Mouse (Mus musculus) hindbrain, embryonic 14.5 days (tissue): Measurements from ENCODE around the gene Sdhd. TPM values are rescaled to one million over a fixed set of nuclear protein-coding genes. Genes with fewer than 3 reads are reported as not detected.

ENCODE experiments used
- ATAC-seq: fragments of 200-750 bp; cut with Nextera tagmentation; 2 replicates; pipeline ENCODE4 v1.8.0; 2017; ENCODE audit warnings: moderate number of reproducible peaks, mild to moderate bottlenecking, moderate TSS enrichment, moderate library complexity; ENCODE audit not compliant: low FRiP score
- DNase-seq: peaks from one replicate; pipeline ENCODE4 v3.0.0-alpha.2; 2015; ENCODE audit warnings: low spot score
- H3K27ac ChIP-seq: fragments of 300-500 bp; sonication (generic); 2 replicates; pipeline ENCODE4 v1.5.1; 2014; ENCODE audit warnings: mild to moderate bottlenecking, moderate library complexity
- H3K27me3 ChIP-seq: fragments of 300-500 bp; sonication (generic); 2 replicates; pipeline ENCODE4 v1.6.1; 2014; ENCODE audit warnings: mild to moderate bottlenecking, low read length, mixed read lengths; ENCODE audit not compliant: control insufficient read depth, insufficient read depth
- H3K36me3 ChIP-seq: fragments of 300-500 bp; sonication (generic); replicated peaks from 2 replicates; pipeline ENCODE4 v1.6.1; 2014; ENCODE audit not compliant: control insufficient read depth, insufficient read depth
- H3K4me1 ChIP-seq: fragments of 300-500 bp; sonication (generic); replicated peaks from 2 replicates; pipeline ENCODE4 v1.6.1; 2014; ENCODE audit warnings: antibody characterized with exemption, low read length, mixed read lengths; ENCODE audit not compliant: control insufficient read depth, insufficient read depth
- H3K4me2 ChIP-seq: fragments of 300-500 bp; sonication (generic); replicated peaks from 2 replicates; pipeline ENCODE4 v1.6.1; 2014; ENCODE audit warnings: mild to moderate bottlenecking, moderate library complexity
- H3K4me3 ChIP-seq: fragments of 300-500 bp; sonication (generic); replicated peaks from 2 replicates; pipeline ENCODE4 v1.5.1; 2014; ENCODE audit warnings: mild to moderate bottlenecking, low read length
- H3K9ac ChIP-seq: fragments of 300-500 bp; sonication (generic); 2 replicates; pipeline ENCODE4 v1.6.1; 2014
- H3K9me3 ChIP-seq: fragments of 300-500 bp; sonication (generic); 2 replicates; pipeline ENCODE4 v1.6.1; 2016; ENCODE audit warnings: low read length; ENCODE audit not compliant: control insufficient read depth
- WGBS: fragments of 180-500 bp; shearing (Covaris S2); extraction: QIAGEN DNeasy Blood & Tissue Kit; methylation state at CpG from one replicate; pipeline ENCODE4 v1.1.7; 2014; 5-methylcytosine and 5-hydroxymethylcytosine counted together
- polyA plus RNA-seq: library from polyadenylated mRNA; unstranded; fragments of >200 nt; fragmentation: Nextera tagmentation; extraction: Ambion mirVana; gene quantifications from 2 replicates; pipeline ENCODE4 v1.2.1, GENCODE M21; 2014

The Sdhd gene
- polyA plus RNA-seq, 1 experiment from 2014 or later, result 279 TPM

DNA sequence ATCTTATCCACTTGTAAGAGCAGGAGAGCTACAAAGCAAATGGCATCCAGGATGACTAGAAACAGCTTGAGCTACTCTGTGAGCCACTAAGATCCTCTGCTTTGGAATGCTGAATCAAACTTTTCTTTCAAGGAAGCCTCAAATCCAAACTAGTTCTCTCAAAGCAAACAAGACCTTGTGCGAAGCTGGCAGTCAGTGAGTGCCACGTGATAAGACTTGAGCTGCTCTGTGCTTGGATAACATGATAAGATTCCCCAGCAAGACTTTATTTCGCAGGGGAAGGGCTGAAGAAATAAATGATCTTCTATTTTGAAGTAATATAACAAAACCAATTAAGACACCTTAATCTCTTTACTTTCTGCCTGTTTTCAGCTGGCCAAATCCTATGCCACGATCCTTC is 37.7 kb downstream of the Sdhd start:
- WGBS, result 84% methylated on average over 4 of the region's 4 CpGs
- no peak overlapping the region for H3K4me2 ChIP-seq
- no peak overlapping the region for H3K9ac ChIP-seq
- H3K4me3 ChIP-seq, result no peak overlapping the region
- no peaks in the 10 kb centered on the region for H3K4me1 ChIP-seq
- DNase-seq (no peak), ATAC-seq (no peak)
- no peaks in the 10 kb centered on the region for H3K36me3 ChIP-seq
- no peaks in the 10 kb centered on the region for H3K9me3 ChIP-seq
- no peaks in the 10 kb centered on the region for H3K27me3 ChIP-seq
- H3K27ac ChIP-seq, result no peak overlapping the region

DNA sequence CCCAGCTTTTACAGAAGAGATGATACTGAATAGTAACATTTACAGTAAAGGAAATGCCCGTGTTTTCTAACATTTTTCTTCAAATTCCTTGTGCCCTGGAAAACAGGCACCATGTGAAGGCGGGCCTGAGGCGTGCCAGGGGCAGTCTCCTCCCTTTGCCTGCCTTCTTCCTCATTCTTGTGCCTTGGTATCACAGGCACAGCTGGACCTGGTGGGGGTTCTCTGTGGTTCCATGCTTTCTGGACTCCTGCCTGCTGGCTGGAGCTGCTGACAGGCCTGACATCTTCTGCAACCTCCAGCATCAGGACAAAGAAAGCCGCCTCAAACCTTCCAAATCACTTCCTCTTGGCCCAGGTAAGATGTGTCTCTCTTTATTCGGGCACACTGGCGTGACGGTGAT is 38.4 kb downstream of the Sdhd start:
- no peak overlapping the region for H3K4me2 ChIP-seq
- 79% methylated on average over 7 of the region's 7 CpGs for WGBS
- no peak overlapping the region for H3K9ac ChIP-seq
- H3K4me3 ChIP-seq, result no peak overlapping the region
- no peak overlapping the region for H3K27ac ChIP-seq
- DNase-seq (no peak), ATAC-seq (no peak)
- no peaks in the 10 kb centered on the region for H3K4me1 ChIP-seq
- H3K27me3 ChIP-seq, result no peaks in the 10 kb centered on the region
- H3K36me3 ChIP-seq, result no peaks in the 10 kb centered on the region
- H3K9me3 ChIP-seq, result no peaks in the 10 kb centered on the region

DNA sequence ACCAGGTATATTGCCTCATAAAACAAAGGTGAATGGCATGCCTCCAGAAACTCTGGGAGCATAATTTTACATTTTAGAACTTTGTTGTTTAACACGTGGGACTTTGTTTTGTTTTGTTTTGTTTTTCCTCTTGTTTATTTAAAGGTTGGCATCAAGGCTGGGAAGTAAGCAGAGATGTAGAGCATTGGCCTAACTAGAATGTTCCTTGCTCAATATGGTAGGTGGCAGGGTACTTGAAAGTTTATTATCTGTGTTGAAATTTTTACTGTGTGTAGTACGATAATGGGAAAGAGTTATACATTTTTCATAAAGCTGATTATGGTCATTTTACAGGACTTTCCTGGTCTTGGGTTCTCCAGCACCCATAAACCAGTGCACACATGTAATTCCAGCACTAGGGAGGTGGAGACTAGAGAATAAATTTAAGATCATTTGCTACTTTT is 41.7 kb downstream of the Sdhd start:
- H3K4me3 ChIP-seq, result no peak overlapping the region
- DNase-seq (no peak), ATAC-seq (no peak)
- H3K9ac ChIP-seq, result no peak overlapping the region
- H3K27ac ChIP-seq, result no peak overlapping the region
- H3K4me1 ChIP-seq, result no peaks in the 10 kb centered on the region
- no peaks in the 10 kb centered on the region for H3K9me3 ChIP-seq
- WGBS, result 86% methylated on average over 2 of the region's 2 CpGs
- no peak overlapping the region for H3K4me2 ChIP-seq
- no peaks in the 10 kb centered on the region for H3K27me3 ChIP-seq
- no peaks in the 10 kb centered on the region for H3K36me3 ChIP-seq

DNA sequence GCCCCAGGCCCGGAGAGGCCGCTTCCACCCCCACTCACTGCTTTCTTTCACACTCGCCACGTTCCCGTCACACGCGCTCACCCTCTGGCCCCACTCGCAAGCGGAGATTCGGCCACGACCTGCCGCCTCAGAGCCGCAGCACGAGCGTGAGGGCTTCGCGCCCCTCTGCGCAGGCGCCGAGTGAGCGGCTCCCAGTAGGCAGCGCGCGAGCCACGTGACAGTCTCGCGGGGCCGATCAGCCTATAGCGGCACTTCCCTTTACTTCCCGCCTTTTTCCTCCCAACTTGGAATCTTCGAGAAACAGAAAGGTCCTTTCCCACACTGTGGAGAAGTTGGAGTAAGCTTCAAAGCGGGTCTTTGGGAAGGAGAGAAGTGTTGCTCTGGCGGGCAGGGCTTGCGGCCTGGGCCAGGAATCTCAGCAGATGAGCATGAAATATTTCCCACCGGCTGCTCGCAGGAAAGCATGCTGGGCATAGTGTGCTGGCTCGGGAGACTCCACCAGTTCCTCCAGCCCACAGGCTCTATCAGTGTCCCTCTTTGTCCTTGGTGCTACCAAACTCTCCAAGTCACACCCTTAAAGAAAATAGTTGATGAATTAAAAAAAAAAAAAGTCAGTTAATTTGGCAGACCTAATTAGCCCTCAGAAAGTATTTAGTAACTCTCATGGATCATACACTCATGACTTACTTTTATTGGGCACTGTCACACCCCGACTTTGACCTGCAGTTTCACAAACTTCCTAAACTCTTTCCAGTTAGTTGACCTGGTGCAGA is 42.3 kb downstream of the Sdhd start, which contains the start of gene Tex12:
TSS of gene Tex12 (minus strand) at position 181 of the 773 bp plus-strand sequence.
- Histone ChIP-seq H3K27me3 (no peaks in the 10 kb centered on the region), H3K36me3 (no peaks in the 10 kb centered on the region), H3K9me3 (no peaks in the 10 kb centered on the region), H3K4me1 (no peaks in the 10 kb centered on the region), H3K4me3 (no peak within 1 kb of the TSS), H3K27ac (no peak within 1 kb of the TSS), H3K4me2 (no peak within 1 kb of the TSS), H3K9ac (no peak within 1 kb of the TSS)
- DNase-seq, result no peak
- ATAC-seq, result no peak
- WGBS, result 88% methylated on average over 38 of the region's 38 CpGs

DNA sequence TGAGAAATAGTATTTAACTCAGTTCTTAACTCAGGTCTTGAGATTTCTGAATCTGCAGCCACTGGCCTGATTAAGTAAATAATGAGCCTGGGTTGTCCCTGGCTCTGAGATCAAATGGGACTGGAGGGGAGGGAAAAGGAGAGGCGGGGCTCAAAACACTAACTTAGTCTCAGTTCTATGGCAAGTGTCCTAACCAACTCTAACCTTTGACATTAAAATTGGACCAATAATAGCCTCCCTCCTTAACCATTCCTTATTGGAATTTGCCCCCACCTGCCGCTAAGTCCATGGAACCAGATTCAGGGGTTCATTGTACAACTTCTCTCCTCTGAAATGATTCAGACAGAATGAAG is 48.5 kb downstream of the Sdhd start, which contains the start of gene Bco2:
TSS of gene Bco2 (minus strand) at position 88 of the 353 bp plus-strand sequence.
- Histone ChIP-seq H3K9ac (peak within 1 kb of the TSS; percentile 20), H3K27me3 (no peaks in the 10 kb centered on the region), H3K4me1 (no peaks in the 10 kb centered on the region; the same call in 1 of the 2 replicates), H3K27ac (peak within 1 kb of the TSS; percentile 75), H3K4me3 (peak within 1 kb of the TSS; percentile 11), H3K4me2 (peak within 1 kb of the TSS; percentile 41), H3K36me3 (no peaks in the 10 kb centered on the region), H3K9me3 (no peaks in the 10 kb centered on the region)
- peak; percentile 21; the same call in 1 of the 2 replicates for ATAC-seq
- no peak for DNase-seq
- WGBS, result 15% methylated on average over 1 of the region's 2 CpGs

- Histone ChIP-seq H3K9me3 (no peaks in the 10 kb centered on the region), H3K27ac (peak within 1 kb of the TSS; percentile 75), H3K4me2 (peak within 1 kb of the TSS; percentile 41), H3K27me3 (no peaks in the 10 kb centered on the region), H3K9ac (peak within 1 kb of the TSS; percentile 20), H3K4me3 (peak within 1 kb of the TSS; percentile 11), H3K36me3 (no peaks in the 10 kb centered on the region), H3K4me1 (no peaks in the 10 kb centered on the region; the same call in 1 of the 2 replicates)
- peak; percentile 75 for DNase-seq
- peak; percentile 93 for ATAC-seq
- 24% methylated on average over 12 of the region's 12 CpGs for WGBS
These were observed 49.1 kb downstream of the Sdhd start, which contains the start of gene Il18 for GRCm38 (mm10) chr9:50554241-50555093. TSS of gene Il18 (plus strand) at chr9:50554827.

- Histone ChIP-seq H3K4me3 (no peak overlapping the region), H3K4me2 (no peak overlapping the region), H3K9me3 (no peaks in the 10 kb centered on the region), H3K27me3 (no peaks in the 10 kb centered on the region), H3K4me1 (no peaks in the 10 kb centered on the region; the same call in 1 of the 2 replicates), H3K9ac (no peak overlapping the region), H3K27ac (no peak overlapping the region), H3K36me3 (no peaks in the 10 kb centered on the region)
- 86% methylated on average over 2 of the region's 2 CpGs for WGBS
- DNase-seq (no peak), ATAC-seq (no peak)
These were observed 50.1 kb downstream of the Sdhd start for GRCm38 (mm10) chr9:50553547-50553946.

GRCm38 (mm10) chr9:50552206-50552605 is 51.4 kb downstream of the Sdhd start:
- H3K27ac ChIP-seq, result no peak overlapping the region
- H3K4me3 ChIP-seq, result no peak overlapping the region
- no peaks in the 10 kb centered on the region; the same call in 1 of the 2 replicates for H3K4me1 ChIP-seq
- no peak overlapping the region for H3K4me2 ChIP-seq
- DNase-seq (no peak), ATAC-seq (no peak)
- H3K27me3 ChIP-seq, result no peaks in the 10 kb centered on the region
- WGBS, result 83% methylated on average over 5 of the region's 5 CpGs
- no peaks in the 10 kb centered on the region for H3K9me3 ChIP-seq
- no peaks in the 10 kb centered on the region for H3K36me3 ChIP-seq
- no peak overlapping the region for H3K9ac ChIP-seq

DNA sequence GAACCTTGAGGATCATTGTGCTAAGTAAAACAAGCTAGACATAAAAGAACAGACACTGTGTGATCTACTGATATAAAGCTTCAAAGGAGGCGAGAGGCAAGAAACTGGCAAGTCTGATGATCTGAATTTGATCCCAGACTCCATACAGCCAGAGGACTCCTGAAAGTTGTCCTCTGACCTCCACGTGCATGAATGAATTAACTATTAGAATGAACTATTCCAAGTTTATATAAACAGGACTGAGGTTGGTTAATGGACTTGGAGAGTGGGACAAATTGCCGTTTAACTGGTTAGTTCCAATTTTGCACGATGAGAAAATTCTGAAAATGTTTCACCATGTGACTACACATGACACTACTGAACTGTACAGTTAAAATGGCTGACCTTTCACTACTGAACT is 54.7 kb downstream of the Sdhd start:
- ATAC-seq, result no peak
- 87% methylated on average over 4 of the region's 4 CpGs for WGBS
- no peaks in the 10 kb centered on the region for H3K9me3 ChIP-seq
- H3K4me2 ChIP-seq, result no peak overlapping the region
- DNase-seq, result no peak
- H3K36me3 ChIP-seq, result no peaks in the 10 kb centered on the region
- no peaks in the 10 kb centered on the region; the same call in 1 of the 2 replicates for H3K4me1 ChIP-seq
- H3K27me3 ChIP-seq, result no peaks in the 10 kb centered on the region
- no peak overlapping the region for H3K27ac ChIP-seq
- no peak overlapping the region for H3K4me3 ChIP-seq
- no peak overlapping the region for H3K9ac ChIP-seq
